Mouse (Mus musculus) frontal cortex, adult 2 months (tissue): ENCODE data around the gene Gm6525. TPM values are rescaled to one million over a fixed set of nuclear protein-coding genes. Genes with fewer than 3 reads are reported as not detected.

Experiments
- DNase-seq, 2 experiments: peaks; one replicate each; pipeline ENCODE4 v3.0.0; 2022; ENCODE audit warnings: low spot score in 1 of 2; ENCODE audit errors: extremely low spot score in 1 of 2
- polyA plus RNA-seq: library from polyadenylated mRNA; depleted of rRNA; stranded (reverse); fragments of >200 nt; gene quantifications from 2 replicates; pipeline ENCODE4 v1.2.3, GENCODE M21; 2012; rRNA removed

Gm6525 gene
- polyA plus RNA-seq, 1 experiment, result 0.08 TPM

GRCm38 (mm10) chr3:84208917-84209513, 35.1 kb downstream of the Gm6525 start:
- no peak for DNase-seq

- no peak for DNase-seq
These were observed 37.5 kb downstream of the Gm6525 start for GRCm38 (mm10) chr3:84211340-84211875.

DNA sequence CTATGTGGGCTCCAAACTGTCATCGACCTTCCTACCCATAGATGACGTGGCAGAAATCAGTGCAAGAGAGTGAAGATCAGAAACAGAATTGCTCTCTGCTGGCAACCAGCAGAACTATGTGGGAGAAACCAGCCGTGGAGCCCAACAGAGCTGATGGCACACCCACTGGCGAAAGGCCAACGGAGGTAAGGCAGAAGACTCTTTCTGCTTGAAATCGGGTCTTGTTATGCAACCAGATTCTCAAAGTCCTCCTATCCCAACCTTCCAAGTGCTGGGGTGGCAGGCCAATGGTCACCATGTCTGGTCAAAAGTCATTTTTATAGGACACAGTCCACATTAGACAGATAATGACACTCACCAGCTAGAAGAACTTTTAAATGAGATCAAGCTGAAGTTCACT, 40.6 kb downstream of the Gm6525 start:
- peak in 1 of 2 experiments; percentile 70 for DNase-seq

DNA sequence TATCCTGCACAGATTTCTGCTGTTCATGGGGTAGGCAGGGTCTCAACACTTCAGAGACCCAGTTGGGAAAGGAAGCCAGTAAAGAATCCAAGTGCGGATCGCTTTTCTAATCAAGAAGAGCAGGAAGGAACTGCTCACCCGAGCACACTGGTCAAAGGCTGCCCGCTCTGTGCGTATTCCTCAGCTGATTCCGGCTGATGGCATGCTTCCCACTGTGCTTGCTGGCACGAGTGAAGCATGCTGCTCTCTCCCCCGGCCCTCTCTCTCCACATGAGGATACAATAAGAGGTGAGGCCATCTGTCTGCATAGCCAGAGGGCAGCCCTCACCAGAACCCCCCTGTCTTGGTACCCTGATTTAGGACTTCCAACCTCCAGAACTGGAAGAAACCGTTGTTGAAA, 41.3 kb downstream of the Gm6525 start:
- peak in 1 of 2 experiments; percentile 35 for DNase-seq

GRCm38 (mm10) chr3:84215743-84216360, 41.9 kb downstream of the Gm6525 start:
- DNase-seq, result peak in 1 of 2 experiments; percentile 24

DNA sequence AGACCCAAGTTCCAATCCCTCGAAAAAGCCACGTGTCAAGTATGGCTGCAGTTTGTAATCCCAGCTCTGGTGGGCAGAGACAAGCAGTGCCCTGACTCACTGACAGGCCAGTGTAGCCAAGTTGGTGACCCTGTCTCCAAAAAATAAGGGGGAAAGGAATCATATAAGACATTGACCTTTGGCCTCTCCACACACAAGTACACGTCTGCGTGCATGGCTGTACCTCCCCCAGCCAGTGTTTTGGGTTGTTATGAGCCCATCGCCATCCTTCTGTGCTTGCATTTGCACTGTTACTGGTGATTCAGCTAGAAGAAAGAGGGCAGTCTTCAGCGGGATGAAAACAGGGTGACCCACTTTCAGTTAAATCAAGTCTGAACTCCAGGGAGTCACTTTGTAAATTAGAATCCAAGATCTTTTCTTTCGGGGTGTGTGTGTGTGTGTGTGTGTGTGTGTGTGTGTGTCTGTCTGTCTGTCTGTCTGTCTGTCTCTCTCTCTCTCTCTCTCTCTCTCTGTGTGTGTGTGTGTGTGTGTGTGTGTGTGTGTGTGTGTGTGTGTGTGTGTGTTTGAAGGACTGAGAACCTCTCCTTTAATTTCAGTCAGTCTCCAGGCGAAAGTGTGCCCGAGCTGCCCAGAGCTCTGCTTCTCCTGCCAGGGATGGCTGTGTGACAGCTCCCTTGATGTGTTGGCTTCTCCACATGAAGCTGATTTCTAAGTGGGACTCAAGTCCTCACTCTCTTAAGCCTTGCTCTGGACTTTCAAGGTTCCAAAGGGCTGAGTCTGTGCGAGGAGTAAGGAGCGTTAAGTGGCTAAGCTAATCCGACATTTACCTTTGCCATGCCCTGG, 43.4 kb downstream of the Gm6525 start:
- peak in 1 of 2 experiments; percentile 40 for DNase-seq

DNA sequence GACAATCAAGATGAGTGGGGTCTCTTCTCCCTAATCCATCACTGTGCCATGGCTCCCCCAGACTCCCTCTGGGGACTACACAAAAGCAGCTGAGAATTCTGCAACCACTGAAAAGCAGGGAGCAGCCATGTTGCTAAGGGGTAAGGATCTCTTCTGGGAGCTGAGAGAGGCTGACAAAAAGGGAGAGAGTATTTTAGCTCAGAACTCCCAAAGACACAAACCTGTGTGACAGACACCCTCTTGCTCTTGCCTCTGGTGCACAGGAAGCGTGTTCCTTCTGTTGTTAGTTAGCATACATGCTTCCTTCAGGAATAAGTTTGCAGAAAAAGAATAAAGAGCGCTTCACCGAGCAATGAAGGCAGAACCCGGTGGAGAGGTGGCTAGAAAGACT, 44.1 kb downstream of the Gm6525 start:
- no peak for DNase-seq

- no peak for DNase-seq
These were observed 44.6 kb downstream of the Gm6525 start for GRCm38 (mm10) chr3:84218498-84218897.

DNA sequence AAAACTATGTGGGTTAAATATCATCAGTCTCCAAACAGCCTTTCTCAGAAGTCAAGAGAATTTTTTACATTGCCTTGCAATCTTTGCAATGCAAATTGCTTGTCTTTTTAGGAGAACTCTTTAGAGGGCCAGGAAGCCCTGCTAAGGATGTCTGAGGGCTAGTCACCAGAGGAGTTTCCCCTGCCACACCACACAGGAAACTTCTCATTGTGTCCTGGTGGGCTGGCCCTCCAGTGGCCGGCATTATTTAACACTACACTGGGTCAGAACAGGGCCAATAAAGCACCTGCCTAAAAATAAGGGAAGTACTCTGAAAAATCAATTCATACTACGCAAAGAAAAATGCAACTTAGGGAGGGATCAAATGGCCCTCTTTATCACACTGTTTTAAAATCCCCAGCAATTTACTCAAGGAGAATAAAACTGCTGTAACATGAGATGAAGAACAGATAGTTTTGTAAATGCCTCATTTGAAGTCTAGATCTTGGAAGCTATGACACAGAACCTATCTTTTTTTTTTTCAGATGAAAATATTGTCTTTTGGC, 45.3 kb downstream of the Gm6525 start:
- no peak for DNase-seq

DNA sequence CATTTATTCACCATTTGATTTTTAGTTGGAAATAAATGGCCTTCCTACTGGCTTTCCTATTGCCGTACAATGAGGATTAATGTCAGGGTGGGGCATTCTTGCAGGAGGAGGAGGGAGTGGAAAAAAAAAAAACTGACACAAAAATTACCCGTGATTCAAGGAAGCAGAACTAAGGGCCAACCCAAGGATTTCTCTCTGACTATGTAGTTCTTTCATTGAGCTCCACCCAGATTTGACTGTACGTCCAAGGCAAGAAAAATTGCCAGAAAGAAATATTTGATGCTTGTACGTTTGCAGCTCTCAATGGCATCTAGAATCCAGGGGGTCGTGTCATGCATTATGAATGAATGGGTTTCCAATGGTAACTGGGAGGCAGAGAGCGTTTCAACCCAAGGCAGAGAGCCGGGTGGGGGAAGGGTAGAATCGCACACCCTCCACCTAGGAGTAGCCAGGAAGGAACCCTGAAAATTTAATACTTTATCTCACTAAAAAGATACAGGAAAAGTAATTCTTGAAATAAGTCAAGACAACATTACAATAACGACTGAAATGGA, 45.9 kb downstream of the Gm6525 start:
- DNase-seq, result peak in 1 of 2 experiments; percentile 52

DNA sequence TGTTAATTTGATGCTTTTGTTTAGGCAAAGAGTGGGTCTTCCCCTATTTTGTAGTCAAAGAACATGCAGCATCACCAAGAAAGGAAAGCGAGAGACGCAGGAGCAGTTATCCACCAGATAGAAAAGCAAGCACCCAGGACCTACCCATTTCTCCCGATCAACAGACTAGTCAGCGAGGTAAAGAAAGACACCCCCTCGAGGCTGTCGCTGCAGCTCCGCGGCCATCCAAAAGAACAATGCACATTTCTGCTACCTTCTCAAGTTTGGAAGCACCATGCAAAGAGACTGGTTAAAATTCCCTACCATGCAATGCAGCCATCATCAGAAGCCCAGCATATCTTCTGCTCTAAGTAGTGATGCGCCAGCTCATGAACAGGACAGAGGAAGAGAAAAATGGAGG, 46.4 kb downstream of the Gm6525 start:
- DNase-seq, result peak in 1 of 2 experiments; percentile 33

DNA sequence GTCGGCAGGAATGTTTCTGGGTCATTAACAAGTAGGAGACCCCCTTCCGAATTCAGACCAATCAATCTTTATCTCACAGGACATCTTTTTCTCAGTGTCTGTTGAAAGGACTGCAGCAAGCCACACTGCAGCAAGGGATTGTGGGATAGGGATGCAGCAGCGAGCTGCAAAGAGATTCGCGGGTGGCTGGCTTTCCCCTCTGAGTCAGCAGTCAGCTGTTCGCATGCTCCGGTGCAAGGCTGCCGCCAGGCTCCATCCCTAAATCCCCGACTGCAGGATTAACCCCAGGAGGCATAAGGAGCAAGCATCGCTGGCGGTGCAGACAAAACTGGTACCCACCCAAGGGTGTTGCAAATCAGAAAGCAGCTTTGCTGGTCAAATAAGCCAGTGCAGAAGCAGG, 46.8 kb downstream of the Gm6525 start:
- peak; percentile 73 to 89 for DNase-seq

Other genes starting within 250 kb of the Gm6525 start
- gene Tmem131l, start 133.9 kb upstream of the Gm6525 start, polyA plus RNA-seq, result 25.2 and 25.6 TPM in 2 replicates
- gene Mnd1, start 18.3 kb upstream of the Gm6525 start, polyA plus RNA-seq, result 4.6 and 4.8 TPM in 2 replicates
- gene Trim2, start 132.8 kb downstream of the Gm6525 start, polyA plus RNA-seq, result 94.3 and 106 TPM in 2 replicates